Mouse (Mus musculus): ENCODE results near the gene Rpl6. TPM values are rescaled to one million over a fixed set of nuclear protein-coding genes. Genes with fewer than 3 reads are reported as not detected.
"Not testable (repeated sequence)": the region's sequence is repeated elsewhere in the genome, so short reads cannot be mapped to it uniquely, and the experiment has no call there.

Rpl6 gene
- polyA plus RNA-seq, 1 experiment from 2014 or later: 345 TPM

DNA sequence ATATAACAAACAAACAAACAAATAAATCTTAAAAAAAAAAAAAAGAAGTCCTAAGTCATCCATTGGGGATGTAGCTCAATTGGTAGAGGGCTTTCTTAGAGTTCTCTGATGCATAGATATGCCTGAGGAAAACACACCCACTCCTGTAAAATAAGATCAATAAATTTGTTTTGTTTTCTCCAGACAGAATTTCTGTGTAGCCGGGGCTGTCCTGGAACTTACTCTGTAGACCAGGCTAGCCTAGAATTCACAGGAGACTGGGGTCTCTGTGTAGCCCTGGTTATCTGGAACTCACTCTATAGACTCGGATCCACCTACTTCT is 13.0 kb downstream of the Rpl6 start:
- H3K9me3 ChIP-seq (replicated peaks; ENCODE audit: control insufficient read depth, low read length, poor library complexity, severe bottlenecking): no peaks in the 10 kb centered on the region
- no peak overlapping the region for H3K27ac ChIP-seq (ENCODE audit: low read length)
- WGBS: 94% methylated on average over 2 of the region's 2 CpGs
- H3K27me3 ChIP-seq (ENCODE audit: control insufficient read depth, insufficient read depth, low read depth, low read length): no peaks in the 10 kb centered on the region
- peaks cover 6% of the 10 kb centered on the region for H3K36me3 ChIP-seq (ENCODE audit: control insufficient read depth, insufficient read depth, low read length)
- no peak for ATAC-seq
- no peak overlapping the region for H3K9ac ChIP-seq (ENCODE audit: low read depth, low read length)
- no peak overlapping the region for H3K4me3 ChIP-seq (ENCODE audit: low read depth, low read length)
- peaks cover 9% of the 10 kb centered on the region for H3K4me1 ChIP-seq (ENCODE audit: control insufficient read depth, insufficient read depth, low read length)
- no peak overlapping the region for H3K4me2 ChIP-seq (ENCODE audit: low read length)

DNA sequence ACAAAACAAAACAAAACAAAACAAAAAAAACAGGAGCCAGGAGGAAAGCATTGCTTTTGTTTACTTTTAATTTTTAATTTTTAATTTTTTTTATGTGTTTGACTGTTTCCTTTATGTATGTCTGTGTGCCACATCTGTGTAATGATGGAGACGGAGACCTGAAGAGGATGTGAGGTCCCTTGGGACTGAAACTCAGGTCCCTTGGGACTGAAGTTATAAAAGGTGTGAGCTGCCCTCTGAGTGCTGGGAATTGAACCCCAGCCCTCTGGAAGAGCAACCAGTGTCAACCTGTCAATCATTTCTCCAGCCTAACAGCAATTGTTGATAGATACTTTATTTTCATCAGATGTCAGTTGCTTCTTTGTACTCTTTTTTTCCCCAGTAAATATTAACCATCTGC is 14.9 kb downstream of the Rpl6 start:
- H3K4me3 ChIP-seq (ENCODE audit: low read depth, low read length): no peak overlapping the region
- no peak overlapping the region for H3K4me2 ChIP-seq (ENCODE audit: low read length)
- ATAC-seq: no peak
- no peaks in the 10 kb centered on the region for H3K36me3 ChIP-seq (ENCODE audit: control insufficient read depth, insufficient read depth, low read length)
- 90% methylated on average over 1 of the region's 1 CpGs for WGBS
- no peak overlapping the region for H3K27ac ChIP-seq (ENCODE audit: low read length)
- H3K9me3 ChIP-seq (replicated peaks; ENCODE audit: control insufficient read depth, low read length, poor library complexity, severe bottlenecking): no peaks in the 10 kb centered on the region
- H3K27me3 ChIP-seq (ENCODE audit: control insufficient read depth, insufficient read depth, low read depth, low read length): no peaks in the 10 kb centered on the region
- no peak overlapping the region for H3K9ac ChIP-seq (ENCODE audit: low read depth, low read length)
- peaks cover 17% of the 10 kb centered on the region for H3K4me1 ChIP-seq (ENCODE audit: control insufficient read depth, insufficient read depth, low read length)

DNA sequence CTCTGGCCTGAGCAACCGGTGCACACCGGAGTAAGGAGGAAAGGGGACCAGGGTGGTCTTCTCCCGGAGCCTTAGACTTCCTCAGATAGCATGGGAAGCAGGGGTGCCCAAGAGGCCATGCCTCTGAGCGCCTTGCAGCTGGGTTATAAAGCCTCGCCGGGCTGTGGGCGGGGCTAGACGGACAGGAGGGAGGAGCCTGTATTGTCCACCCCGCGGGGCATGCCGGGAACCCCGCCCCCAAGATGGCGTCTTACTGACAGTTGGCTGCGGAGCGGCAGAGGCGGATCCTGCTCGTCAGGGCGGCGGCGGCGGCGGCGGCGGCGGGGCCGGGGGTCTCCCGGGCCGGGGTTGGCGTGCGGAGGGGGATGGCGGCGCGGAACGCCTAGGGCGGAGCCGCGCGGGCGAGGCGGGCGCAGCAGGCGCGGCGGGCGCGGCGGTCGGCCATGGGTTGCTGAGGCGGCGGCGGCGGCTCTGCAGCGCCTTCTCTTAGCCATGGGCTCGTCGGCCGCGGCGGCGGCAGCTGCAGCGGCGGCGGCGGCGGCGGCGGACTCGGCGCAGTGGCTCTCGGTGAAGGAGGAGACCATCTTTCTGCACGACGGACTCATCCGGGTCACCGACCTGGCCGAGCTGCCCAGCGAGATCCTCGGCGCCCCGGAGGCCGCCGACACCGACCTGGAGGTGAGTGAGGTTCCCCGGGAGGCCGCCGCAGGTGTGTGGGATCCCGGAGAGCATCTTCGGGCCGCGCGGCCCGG is 15.9 kb downstream of the Rpl6 start, which contains the start of gene Hectd4:
Hectd4 (plus strand) TSS at position 240 of the 752 bp plus-strand sequence.
- Histone ChIP-seq H3K36me3 (ENCODE audit: control insufficient read depth, insufficient read depth, low read length) (no peaks in the 10 kb centered on the region), H3K4me3 (ENCODE audit: low read depth, low read length) (peak within 1 kb of the TSS; percentile 98), H3K9ac (ENCODE audit: low read depth, low read length) (peak within 1 kb of the TSS; percentile 99), H3K4me1 (ENCODE audit: control insufficient read depth, insufficient read depth, low read length) (peaks cover 17% of the 10 kb centered on the region), H3K4me2 (ENCODE audit: low read length) (peak within 1 kb of the TSS; percentile 71), H3K9me3 (replicated peaks; ENCODE audit: control insufficient read depth, low read length, poor library complexity, severe bottlenecking) (no peaks in the 10 kb centered on the region), H3K27me3 (ENCODE audit: control insufficient read depth, insufficient read depth, low read depth, low read length) (no peaks in the 10 kb centered on the region), H3K27ac (ENCODE audit: low read length) (peak within 1 kb of the TSS; percentile 95)
- 2% methylated on average over 54 of the region's 90 CpGs for WGBS
- ATAC-seq: peak; percentile 80

DNA sequence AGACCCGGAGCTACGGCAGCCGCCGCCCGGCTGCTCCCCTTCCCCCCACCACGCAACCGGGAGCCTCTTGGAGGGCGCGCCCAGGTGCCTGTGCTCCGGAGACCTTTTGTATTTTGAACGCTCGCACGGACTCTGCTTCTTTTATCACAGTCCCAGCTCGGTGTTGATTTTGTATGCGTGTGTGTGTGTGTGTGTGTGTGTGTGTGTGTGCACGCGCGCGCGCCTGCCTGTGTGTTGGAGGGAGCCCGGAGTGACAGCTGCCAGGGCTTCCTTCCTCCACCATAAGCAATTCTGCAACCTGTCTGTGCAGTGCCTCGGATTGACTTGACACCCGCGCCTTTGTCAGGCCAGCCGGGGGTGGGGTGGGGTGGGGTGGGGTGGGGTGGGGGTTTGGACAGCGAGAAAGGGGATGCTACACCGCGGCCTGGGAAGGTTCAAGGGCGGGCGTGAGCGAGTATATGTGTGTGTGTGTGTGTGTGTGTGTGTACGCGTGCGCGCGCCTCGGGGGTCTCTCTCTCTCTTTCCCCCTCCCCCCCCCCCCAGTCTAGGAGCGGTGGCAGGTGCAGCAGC is 16.5 kb downstream of the Rpl6 start:
- peak; percentile 62 for ATAC-seq
- no peaks in the 10 kb centered on the region for H3K36me3 ChIP-seq (ENCODE audit: control insufficient read depth, insufficient read depth, low read length)
- H3K27me3 ChIP-seq (ENCODE audit: control insufficient read depth, insufficient read depth, low read depth, low read length): no peaks in the 10 kb centered on the region
- peak overlapping the region; percentile 99 for H3K9ac ChIP-seq (ENCODE audit: low read depth, low read length)
- peak overlapping the region; percentile 98 for H3K4me3 ChIP-seq (ENCODE audit: low read depth, low read length)
- peak overlapping the region; percentile 95 for H3K27ac ChIP-seq (ENCODE audit: low read length)
- H3K4me2 ChIP-seq (ENCODE audit: low read length): peak overlapping the region; percentile 71
- peaks cover 19% of the 10 kb centered on the region for H3K4me1 ChIP-seq (ENCODE audit: control insufficient read depth, insufficient read depth, low read length)
- 0% methylated on average over 25 of the region's 38 CpGs for WGBS
- H3K9me3 ChIP-seq (replicated peaks; ENCODE audit: control insufficient read depth, low read length, poor library complexity, severe bottlenecking): no peaks in the 10 kb centered on the region

DNA sequence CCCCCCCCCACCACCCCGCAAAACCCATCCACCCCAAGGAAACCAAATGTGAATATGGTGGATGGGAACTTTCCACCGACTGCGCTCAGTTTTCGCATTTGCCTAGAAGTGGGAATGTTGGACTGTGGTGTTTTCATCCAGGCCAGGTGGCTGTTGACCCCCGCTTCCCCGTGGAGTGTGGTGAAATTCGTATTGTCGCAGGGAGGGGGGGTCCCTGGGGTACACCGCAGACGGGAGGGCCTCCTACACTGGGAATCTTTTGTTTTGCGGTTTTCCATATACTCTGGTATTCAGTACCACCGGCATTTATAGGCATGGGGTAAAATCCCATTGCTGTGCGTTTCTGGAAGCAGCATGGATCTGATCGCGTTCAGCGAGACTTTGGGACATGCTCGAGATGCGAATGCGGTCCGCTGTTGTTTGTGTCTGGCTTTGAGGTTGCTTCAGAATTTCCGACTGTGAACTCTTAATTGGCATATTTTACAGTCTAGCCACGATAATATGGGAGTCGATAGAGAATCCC is 17.1 kb downstream of the Rpl6 start:
- Histone ChIP-seq H3K4me2 (ENCODE audit: low read length) (peak overlapping the region; percentile 71), H3K9me3 (replicated peaks; ENCODE audit: control insufficient read depth, low read length, poor library complexity, severe bottlenecking) (no peaks in the 10 kb centered on the region)

DNA sequence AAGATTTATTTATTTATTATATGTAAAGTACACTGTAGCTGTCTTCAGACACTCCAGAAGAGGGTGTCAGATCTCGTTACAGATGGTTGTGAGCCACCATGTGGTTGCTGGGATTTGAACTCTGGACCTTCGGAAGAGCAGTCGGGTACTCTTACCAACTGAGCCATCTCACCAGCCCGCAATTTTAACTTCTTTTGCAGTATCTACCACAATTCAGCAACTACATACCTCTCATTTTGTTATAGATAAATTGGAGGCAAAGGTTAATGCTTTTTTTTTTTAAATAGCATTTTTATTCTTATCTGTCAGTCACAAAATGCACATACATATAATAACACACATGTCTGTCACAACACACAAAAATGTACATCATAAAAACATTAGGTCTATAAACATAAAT is 19.7 kb downstream of the Rpl6 start:
- not testable (repeated sequence) for H3K27ac ChIP-seq (ENCODE audit: low read length); H3K36me3 ChIP-seq (ENCODE audit: control insufficient read depth, insufficient read depth, low read length); H3K9me3 ChIP-seq (replicated peaks; ENCODE audit: control insufficient read depth, low read length, poor library complexity, severe bottlenecking); H3K4me2 ChIP-seq (ENCODE audit: low read length); H3K27me3 ChIP-seq (ENCODE audit: control insufficient read depth, insufficient read depth, low read depth, low read length); ATAC-seq; H3K9ac ChIP-seq (ENCODE audit: low read depth, low read length); H3K4me3 ChIP-seq (ENCODE audit: low read depth, low read length)
- WGBS: 82% methylated on average over 4 of the region's 4 CpGs
- H3K4me1 ChIP-seq (ENCODE audit: control insufficient read depth, insufficient read depth, low read length): peaks cover 22% of the 10 kb centered on the region

More for the DNA sequence above, 17.1 kb downstream of the Rpl6 start:
- ATAC-seq: peak; percentile 18; the same call in 1 of the 2 replicates
- H3K36me3 ChIP-seq (ENCODE audit: control insufficient read depth, insufficient read depth, low read length): no peaks in the 10 kb centered on the region
- no peaks in the 10 kb centered on the region for H3K27me3 ChIP-seq (ENCODE audit: control insufficient read depth, insufficient read depth, low read depth, low read length)
- 6% methylated on average over 23 of the region's 23 CpGs for WGBS
- peak overlapping the region; percentile 98 for H3K4me3 ChIP-seq (ENCODE audit: low read depth, low read length)
- peak overlapping the region; percentile 95 for H3K27ac ChIP-seq (ENCODE audit: low read length)
- peaks cover 22% of the 10 kb centered on the region for H3K4me1 ChIP-seq (ENCODE audit: control insufficient read depth, insufficient read depth, low read length)
- peak overlapping the region; percentile 99 for H3K9ac ChIP-seq (ENCODE audit: low read depth, low read length)

DNA sequence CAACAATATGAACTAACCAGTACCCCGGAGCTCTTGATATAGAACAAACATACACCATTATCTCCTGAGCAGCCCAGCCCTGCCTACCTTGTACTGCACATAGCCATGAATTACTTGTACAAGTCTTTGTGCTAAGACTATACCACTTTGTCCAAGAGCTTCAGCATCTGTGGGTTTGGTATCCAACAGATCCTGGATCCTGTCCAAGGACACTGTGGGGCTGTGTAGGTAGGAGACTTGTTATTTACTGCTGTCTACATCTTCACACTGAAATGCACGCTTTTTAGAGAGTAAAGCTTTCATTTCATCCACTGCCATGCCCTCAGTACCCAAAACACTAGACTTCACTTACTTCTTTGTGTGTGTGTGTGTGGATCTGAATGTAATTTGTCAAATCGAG is 20.6 kb downstream of the Rpl6 start:
- peaks cover 19% of the 10 kb centered on the region for H3K4me1 ChIP-seq (ENCODE audit: control insufficient read depth, insufficient read depth, low read length)
- no peak for ATAC-seq
- H3K4me3 ChIP-seq (ENCODE audit: low read depth, low read length): no peak overlapping the region
- H3K4me2 ChIP-seq (ENCODE audit: low read length): no peak overlapping the region
- H3K36me3 ChIP-seq (ENCODE audit: control insufficient read depth, insufficient read depth, low read length): no peaks in the 10 kb centered on the region
- no peak overlapping the region for H3K27ac ChIP-seq (ENCODE audit: low read length)
- no peaks in the 10 kb centered on the region for H3K27me3 ChIP-seq (ENCODE audit: control insufficient read depth, insufficient read depth, low read depth, low read length)
- H3K9ac ChIP-seq (ENCODE audit: low read depth, low read length): no peak overlapping the region
- WGBS: 91% methylated on average over 3 of the region's 3 CpGs
- H3K9me3 ChIP-seq (replicated peaks; ENCODE audit: control insufficient read depth, low read length, poor library complexity, severe bottlenecking): no peaks in the 10 kb centered on the region

DNA sequence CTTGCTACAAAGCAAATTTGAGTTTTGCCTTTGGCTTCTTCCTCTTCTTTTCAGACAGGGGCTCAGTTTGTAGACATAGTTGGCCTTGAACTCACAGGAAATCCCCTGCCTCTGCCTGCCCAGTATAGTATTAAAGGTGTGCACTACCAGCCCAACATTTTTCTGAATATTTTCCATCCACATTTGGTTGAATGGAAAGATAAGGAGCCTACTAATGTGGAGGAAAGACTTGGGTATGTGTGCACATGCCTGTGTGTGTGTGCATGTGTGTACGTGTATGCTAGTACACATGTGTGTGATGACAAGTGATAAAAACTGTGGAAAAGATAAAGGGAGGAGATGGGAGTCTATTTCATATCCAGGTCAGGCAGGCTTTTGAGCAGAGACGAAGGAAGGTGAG is 21.6 kb downstream of the Rpl6 start:
- H3K36me3 ChIP-seq (ENCODE audit: control insufficient read depth, insufficient read depth, low read length): no peaks in the 10 kb centered on the region
- WGBS: 85% methylated on average over 2 of the region's 2 CpGs
- H3K9ac ChIP-seq (ENCODE audit: low read depth, low read length): no peak overlapping the region
- no peak overlapping the region for H3K4me2 ChIP-seq (ENCODE audit: low read length)
- peaks cover 19% of the 10 kb centered on the region for H3K4me1 ChIP-seq (ENCODE audit: control insufficient read depth, insufficient read depth, low read length)
- ATAC-seq: no peak
- H3K27me3 ChIP-seq (ENCODE audit: control insufficient read depth, insufficient read depth, low read depth, low read length): no peaks in the 10 kb centered on the region
- no peak overlapping the region for H3K4me3 ChIP-seq (ENCODE audit: low read depth, low read length)
- H3K27ac ChIP-seq (ENCODE audit: low read length): no peak overlapping the region
- H3K9me3 ChIP-seq (replicated peaks; ENCODE audit: control insufficient read depth, low read length, poor library complexity, severe bottlenecking): no peaks in the 10 kb centered on the region

DNA sequence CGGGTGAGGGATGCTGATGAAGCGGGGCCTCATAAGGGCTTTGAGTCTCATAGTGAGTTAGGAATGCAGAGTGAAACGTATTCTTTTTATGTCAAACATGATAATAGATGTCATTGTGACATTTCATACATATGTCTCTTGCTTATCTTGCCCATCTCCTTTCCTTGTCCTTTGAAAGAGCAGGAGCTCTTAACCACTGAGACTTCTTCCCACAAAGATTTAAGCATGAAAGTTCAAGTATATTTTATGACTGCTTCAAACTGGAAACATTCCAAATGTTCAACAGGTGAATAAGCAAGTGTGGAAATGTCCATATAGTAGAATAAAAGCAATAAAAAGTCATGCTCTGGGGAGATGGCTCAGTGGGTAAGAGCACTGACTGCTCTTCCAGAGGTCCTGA is 22.1 kb downstream of the Rpl6 start:
- no peak for ATAC-seq
- Histone ChIP-seq H3K9ac (ENCODE audit: low read depth, low read length) (no peak overlapping the region), H3K4me3 (ENCODE audit: low read depth, low read length) (no peak overlapping the region), H3K4me1 (ENCODE audit: control insufficient read depth, insufficient read depth, low read length) (peaks cover 19% of the 10 kb centered on the region), H3K36me3 (ENCODE audit: control insufficient read depth, insufficient read depth, low read length) (no peaks in the 10 kb centered on the region), H3K27me3 (ENCODE audit: control insufficient read depth, insufficient read depth, low read depth, low read length) (no peaks in the 10 kb centered on the region), H3K9me3 (replicated peaks; ENCODE audit: control insufficient read depth, low read length, poor library complexity, severe bottlenecking) (no peaks in the 10 kb centered on the region), H3K27ac (ENCODE audit: low read length) (no peak overlapping the region), H3K4me2 (ENCODE audit: low read length) (no peak overlapping the region)
- 57% methylated on average over 3 of the region's 3 CpGs for WGBS
